In genomic region chr16:11940477-11940876, GRCm38 (mm10) we compare ENCODE assay signal across 8 mouse cellular contexts. TPM values are rescaled to one million over a fixed set of nuclear protein-coding genes. Genes with fewer than 3 reads are reported as not detected.
A peak's percentile ranks its signal among the peaks of the same experiment; 100 is the strongest.
DNase-seq lines count a peak whose midpoint lies in the region; ATAC-seq and TF ChIP-seq lines count a peak whose summit lies in the region.

No protein-coding gene starts in this region.

- H3K9ac ChIP-seq in forebrain, postnatal 0 days, result no peak overlapping the region
- H3K9ac ChIP-seq in forebrain, embryonic 12.5 days, result no peak overlapping the region

- no peaks in the 10 kb centered on the region for H3K9me3 ChIP-seq in forebrain, postnatal 0 days (ENCODE audit: low read length)
- H3K9me3 ChIP-seq in forebrain, embryonic 12.5 days, result peaks cover 6% of the 10 kb centered on the region; the same call in 1 of the 2 replicates

- H3K4me2 ChIP-seq in forebrain, postnatal 0 days (ENCODE audit: low read depth), result no peak overlapping the region
- no peak overlapping the region for H3K4me2 ChIP-seq in forebrain, embryonic 12.5 days

- intact Hi-C loops in heart, postnatal 36 days (cut with DNase I), result loop anchor here (2.0 to 5.0 kb wide), 2 partner anchors 358 to 472 kb away; no protein-coding TSS in a partner anchor

- H3K27ac ChIP-seq in forebrain, postnatal 0 days (ENCODE audit: low read depth, low read length), result no peak overlapping the region
- no peak overlapping the region for H3K27ac ChIP-seq in forebrain, embryonic 12.5 days

- H3K4me3 ChIP-seq in forebrain, postnatal 0 days (ENCODE audit: low read depth, low read length), result no peak overlapping the region
- H3K4me3 ChIP-seq in forebrain, embryonic 12.5 days (replicated peaks), result no peak overlapping the region

- H3K4me1 ChIP-seq in forebrain, postnatal 0 days (ENCODE audit: insufficient read depth), result no peaks in the 10 kb centered on the region
- H3K4me1 ChIP-seq in forebrain, embryonic 12.5 days, result no peaks in the 10 kb centered on the region

- peak; percentile 45 for DNase-seq in forebrain, postnatal 0 days
- peak; percentile 18 for DNase-seq in ovary, postnatal 36 days (ENCODE audit: low spot score)
- DNase-seq in ovary, adult 18-20 months (ENCODE audit: low spot score), result no peak
- DNase-seq in c-Kit-positive CD71-positive TER-119-positive erythroid progenitor cells, embryonic 14.5 days (ENCODE audit: low spot score), result peak; percentile 46
- peak; percentile 36 to 68 for DNase-seq in heart, postnatal 36 days
- peak; percentile 29 to 46 for DNase-seq in lung, adult 18-20 months
- DNase-seq in thymus, postnatal 0 days (ENCODE audit: low spot score), result peak; percentile 20

- H3K36me3 ChIP-seq in forebrain, postnatal 0 days (ENCODE audit: insufficient read depth), result no peaks in the 10 kb centered on the region
- H3K36me3 ChIP-seq in forebrain, embryonic 12.5 days (replicated peaks), result no peaks in the 10 kb centered on the region

- no peaks in the 10 kb centered on the region for H3K27me3 ChIP-seq in forebrain, postnatal 0 days (ENCODE audit: insufficient read depth, low read length)
- H3K27me3 ChIP-seq in forebrain, embryonic 12.5 days, result no peaks in the 10 kb centered on the region

- no peak for ATAC-seq in forebrain, postnatal 0 days
- ATAC-seq in forebrain, embryonic 12.5 days (ENCODE audit: low FRiP score), result no peak

- TF ChIP-seq CTCF in forebrain, postnatal 0 days (IDR thresholded peaks at IDR 0.05; ENCODE audit: low read depth), result peak; percentile 74

RNA-seq across cellular contexts. Expression of gene Cpped1, which starts 31.2 kb away (rescaled TPM):
- 15.6 and 16.5 TPM in 2 replicates for total RNA-seq in forebrain, postnatal 0 days (2014; rRNA removed)
- 19.1 and 22.0 TPM in 2 replicates for polyA plus RNA-seq in forebrain, postnatal 0 days (2015; fragmentation: Nextera tagmentation; extraction: Ambion mirVana)
- 13.7 and 14.0 TPM in 2 replicates for polyA plus RNA-seq in forebrain, embryonic 12.5 days (2016; fragmentation: Nextera tagmentation; extraction: Ambion mirVana)
- total RNA-seq in heart, postnatal 36 days (2021), result 10 to 100 TPM; 53.7 to 55.6 TPM
- 10.6 and 10.7 TPM in 2 replicates for polyA plus RNA-seq in thymus, postnatal 0 days (2015; fragmentation: Nextera tagmentation; extraction: Ambion mirVana)

RNA-seq across cellular contexts. Expression of gene Shisa9, which starts 43.4 kb away (rescaled TPM):
- 38.2 and 38.9 TPM in 2 replicates for total RNA-seq in forebrain, postnatal 0 days (2014; rRNA removed)
- polyA plus RNA-seq in forebrain, postnatal 0 days (2015; fragmentation: Nextera tagmentation; extraction: Ambion mirVana), result 21.7 and 21.9 TPM in 2 replicates
- 0.82 and 1.5 TPM in 2 replicates for polyA plus RNA-seq in forebrain, embryonic 12.5 days (2016; fragmentation: Nextera tagmentation; extraction: Ambion mirVana)
- not detected for total RNA-seq in heart, postnatal 36 days (2021)
- polyA plus RNA-seq in thymus, postnatal 0 days (2015; fragmentation: Nextera tagmentation; extraction: Ambion mirVana), result 0.25 and 0.77 TPM in 2 replicates
